Mouse (Mus musculus): ENCODE data around the gene Rgs2. TPM values are rescaled to one million over a fixed set of nuclear protein-coding genes. Genes with fewer than 3 reads are reported as not detected.
A peak's percentile ranks its signal among the peaks of the same experiment; 100 is the strongest.

Rgs2 gene
- total RNA-seq (2017), result 428 and 439 TPM in 2 replicates

DNA sequence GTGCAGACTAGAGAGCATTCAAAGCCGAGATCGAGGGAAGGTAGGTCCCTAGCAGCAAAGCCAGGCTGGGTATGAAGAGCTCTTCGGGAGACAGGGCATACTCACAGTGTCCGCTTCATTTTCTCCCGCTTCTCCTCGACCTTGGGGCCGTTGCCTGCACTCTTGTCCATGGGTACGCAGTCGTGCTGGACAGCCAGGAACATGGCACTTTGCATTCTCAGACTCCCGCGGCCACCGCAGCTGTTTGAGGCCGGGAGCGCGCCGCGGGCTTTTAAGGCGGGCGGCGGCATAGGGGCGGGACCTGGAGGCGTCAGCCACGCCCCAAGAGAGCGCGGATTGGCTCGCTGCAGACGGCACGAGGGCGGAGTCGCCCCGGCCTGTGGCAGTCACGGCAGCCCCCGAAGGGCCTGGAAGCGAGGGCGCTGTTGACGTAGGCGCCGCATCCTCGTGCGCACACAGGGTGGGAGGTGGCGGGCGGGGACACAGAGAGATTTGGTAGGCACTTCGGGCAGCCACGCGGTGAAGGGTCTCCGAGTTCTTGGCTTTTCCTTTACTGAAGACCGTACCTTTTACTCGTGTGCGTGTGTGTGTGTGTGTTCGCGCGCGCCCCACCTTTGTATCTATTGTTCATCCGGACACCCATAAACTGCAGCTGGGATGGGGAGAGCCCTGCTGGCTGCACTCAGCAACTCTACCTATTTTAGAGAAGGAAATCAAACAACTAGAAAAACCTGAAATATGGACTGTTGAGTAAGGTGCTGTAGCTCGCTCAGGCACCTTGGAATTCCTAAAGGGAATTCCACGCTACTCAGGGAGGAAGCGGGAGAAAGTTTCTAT lies at the start of gene Rgs2:
TSS of gene Rgs2 (minus strand) at position 258 of the 837 bp plus-strand sequence.
- peak; percentile 63 for ATAC-seq (ENCODE audit: extremely low read depth, insufficient number of reproducible peaks, low FRiP score, poor library complexity, severe bottlenecking)

DNA sequence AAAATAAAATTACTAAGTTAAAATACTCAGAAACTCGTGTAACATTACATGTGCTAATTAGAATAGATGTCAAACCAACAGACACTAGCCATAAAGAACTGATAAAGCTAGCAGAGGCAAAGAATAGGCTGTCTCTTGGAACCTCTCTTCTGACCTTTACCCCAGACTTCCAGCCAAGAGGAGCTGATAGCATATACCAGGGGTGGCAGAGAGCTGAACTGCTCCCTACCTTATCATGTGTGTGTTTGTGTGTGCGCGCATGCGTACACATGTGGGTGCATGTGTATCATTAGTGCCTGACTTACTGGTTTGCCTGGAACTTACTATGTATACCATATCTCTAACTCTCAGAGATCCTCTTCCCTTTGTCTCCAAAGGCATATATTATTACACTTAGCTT lies 49.4 kb upstream of the Rgs2 start:
- no peak for ATAC-seq (ENCODE audit: extremely low read depth, insufficient number of reproducible peaks, low FRiP score, poor library complexity, severe bottlenecking)

DNA sequence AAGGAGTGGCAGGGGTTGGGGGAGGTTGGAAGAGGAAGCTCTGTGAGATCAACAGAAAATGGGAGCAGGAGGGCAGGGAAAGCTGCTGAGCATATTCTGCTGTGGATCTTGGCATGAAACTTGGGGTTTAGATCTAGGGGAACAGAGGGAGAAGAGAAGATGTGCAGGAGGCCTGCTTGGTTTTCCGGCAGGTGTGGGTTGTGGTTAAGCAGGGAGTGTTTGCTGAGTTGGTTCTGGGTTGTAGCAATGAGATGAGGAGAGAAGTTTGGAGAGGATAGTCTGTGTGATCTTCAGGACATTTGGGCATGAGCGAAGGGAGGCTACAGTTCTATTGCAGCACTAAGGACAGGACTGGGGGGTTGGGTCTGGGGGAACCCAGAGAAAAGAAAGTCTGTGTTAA lies 37.9 kb upstream of the Rgs2 start:
- no peak for ATAC-seq (ENCODE audit: extremely low read depth, insufficient number of reproducible peaks, low FRiP score, poor library complexity, severe bottlenecking)

DNA sequence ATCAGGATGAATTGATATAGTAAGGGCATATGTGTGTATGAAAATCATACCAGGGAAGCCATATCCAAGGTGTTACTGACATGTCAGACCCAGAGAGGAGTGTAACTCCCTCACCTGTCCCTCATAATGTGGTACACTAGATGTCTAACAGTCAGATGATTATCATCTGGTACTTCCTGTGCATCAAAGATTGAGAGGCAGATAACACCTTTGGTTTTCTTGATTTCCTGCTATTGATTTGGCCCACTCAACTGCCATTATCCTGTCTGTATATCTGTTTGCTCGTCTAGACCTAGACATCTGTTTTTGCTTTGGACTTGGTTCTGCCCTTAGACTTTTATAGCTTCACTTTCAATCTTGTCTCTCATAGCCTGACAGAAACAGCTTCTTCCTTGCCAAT lies 29.5 kb upstream of the Rgs2 start:
- no peak for ATAC-seq (ENCODE audit: extremely low read depth, insufficient number of reproducible peaks, low FRiP score, poor library complexity, severe bottlenecking)

DNA sequence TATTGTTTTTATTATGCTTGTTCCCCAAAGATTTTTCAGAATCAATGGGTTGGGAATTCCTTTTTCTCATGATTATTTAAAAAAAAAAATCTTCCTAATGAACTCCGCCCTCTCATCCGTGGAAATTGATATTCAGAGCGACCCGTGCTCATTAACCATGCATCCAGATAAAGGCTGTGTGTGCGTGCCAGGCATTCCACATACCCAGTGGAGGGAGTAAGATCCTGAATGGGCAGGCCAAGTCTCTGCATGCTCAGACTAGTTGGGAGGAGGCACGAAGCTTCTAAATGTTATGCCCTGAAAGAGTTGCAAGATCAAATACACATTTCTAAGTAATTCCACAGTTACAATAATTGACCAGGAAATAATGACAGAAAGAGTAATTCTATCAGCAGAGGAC lies 26.5 kb upstream of the Rgs2 start:
- no peak for ATAC-seq (ENCODE audit: extremely low read depth, insufficient number of reproducible peaks, low FRiP score, poor library complexity, severe bottlenecking)

DNA sequence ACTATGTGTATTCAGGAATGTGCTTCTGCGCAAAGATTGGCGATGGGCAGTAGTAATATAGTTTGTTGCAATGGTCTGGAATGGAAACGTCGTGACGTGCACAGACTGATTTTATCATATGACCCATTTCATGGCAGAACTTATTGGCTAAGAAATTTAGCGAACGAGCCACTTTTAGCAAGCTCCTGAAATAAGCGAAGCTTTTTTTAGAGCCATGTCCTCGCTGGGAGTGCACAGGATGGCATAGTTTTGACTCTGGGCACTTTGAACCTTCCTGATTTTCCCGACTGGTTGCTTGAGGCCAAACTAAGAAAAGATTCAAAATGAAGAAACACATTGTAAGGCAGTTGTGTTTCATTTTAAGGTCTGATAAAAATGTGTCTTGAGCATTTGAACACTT lies 25.7 kb upstream of the Rgs2 start:
- no peak for ATAC-seq (ENCODE audit: extremely low read depth, insufficient number of reproducible peaks, low FRiP score, poor library complexity, severe bottlenecking)

DNA sequence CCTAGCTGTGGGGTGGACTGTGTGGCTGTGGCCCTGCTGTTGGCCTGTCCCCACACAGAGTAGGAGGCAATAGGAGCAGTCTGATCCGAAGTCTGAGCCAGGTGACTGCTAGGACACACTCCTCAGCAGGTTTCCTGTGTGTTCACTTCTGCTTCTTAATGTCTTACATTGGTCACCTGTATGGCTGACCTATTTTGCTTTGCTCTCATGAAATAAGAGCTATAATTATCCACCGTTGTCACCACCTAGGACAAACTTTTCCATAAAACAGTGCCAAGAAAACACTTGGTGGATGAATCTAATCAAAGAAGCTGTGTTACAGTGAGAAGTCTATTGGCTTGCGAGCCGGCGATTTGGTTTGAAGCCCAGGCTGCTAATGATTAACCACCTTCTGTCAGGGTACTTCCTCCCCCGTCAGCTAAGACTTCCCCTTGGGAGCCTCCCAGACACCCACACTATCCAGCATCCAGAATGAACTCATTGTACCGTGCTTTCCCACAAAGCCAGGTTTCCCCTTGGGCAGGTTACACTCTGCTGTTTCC lies 14.5 kb upstream of the Rgs2 start:
- ATAC-seq (ENCODE audit: extremely low read depth, insufficient number of reproducible peaks, low FRiP score, poor library complexity, severe bottlenecking), result no peak

DNA sequence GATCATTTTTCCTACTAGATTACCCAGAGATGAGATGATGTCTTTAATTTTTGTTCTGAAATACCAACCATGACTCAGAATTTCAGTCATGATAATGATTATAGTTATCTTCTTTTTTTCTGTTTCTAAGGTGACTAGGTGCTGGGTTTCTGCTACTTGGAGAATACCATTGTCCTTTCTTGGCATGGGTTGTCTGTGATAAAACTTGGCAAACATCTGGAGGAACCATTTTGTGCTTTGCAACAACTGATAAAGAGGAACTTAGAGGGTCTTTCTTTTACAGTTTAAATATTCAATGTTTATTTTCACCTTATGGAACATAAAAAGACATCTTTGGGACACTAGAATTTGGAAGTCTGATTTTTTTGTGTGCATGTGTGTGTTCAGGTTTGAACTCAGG lies 10.0 kb upstream of the Rgs2 start:
- ATAC-seq (ENCODE audit: extremely low read depth, insufficient number of reproducible peaks, low FRiP score, poor library complexity, severe bottlenecking), result no peak

DNA sequence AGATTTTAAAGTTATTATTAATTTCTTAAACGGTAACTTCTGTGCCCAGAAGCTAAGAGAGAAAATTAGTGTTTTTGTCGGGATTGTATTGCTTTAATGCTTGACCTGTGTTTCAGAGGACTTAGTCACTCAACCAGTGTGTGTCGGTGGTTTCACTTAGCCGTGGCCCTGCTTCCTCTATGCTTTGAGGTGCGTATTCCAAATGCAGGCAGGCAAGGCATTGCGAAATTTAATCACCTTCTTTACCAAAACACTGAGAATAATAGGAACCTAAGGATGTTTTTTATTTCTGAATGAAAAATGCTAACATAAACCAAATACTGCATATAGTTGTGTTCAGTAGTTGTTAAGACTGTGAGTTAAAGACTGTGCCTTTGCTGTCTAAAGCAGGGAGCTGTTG lies 3.4 kb upstream of the Rgs2 start:
- peak; percentile 15; the same call in 1 of the 2 replicates for ATAC-seq (ENCODE audit: extremely low read depth, insufficient number of reproducible peaks, low FRiP score, poor library complexity, severe bottlenecking)

DNA sequence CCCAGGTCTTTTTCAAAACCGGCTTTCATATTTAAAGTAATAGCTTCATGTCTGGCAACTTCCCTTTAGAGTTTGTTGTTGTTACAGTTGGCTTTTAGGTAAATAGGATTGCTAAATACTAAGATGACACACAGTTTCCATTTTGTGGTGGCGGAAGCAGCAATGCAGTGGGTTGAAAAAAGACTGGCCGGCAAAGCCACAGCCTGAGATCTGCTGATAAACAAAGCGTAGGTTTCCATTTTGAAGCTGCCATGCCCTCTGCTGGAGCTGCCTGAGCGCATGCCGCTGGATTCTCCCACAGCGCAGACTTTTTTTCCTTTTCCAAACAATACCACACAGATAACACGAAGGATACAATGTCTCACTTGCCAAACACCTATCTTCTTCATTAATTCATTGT lies 2.6 kb upstream of the Rgs2 start:
- peak; percentile 62 for ATAC-seq (ENCODE audit: extremely low read depth, insufficient number of reproducible peaks, low FRiP score, poor library complexity, severe bottlenecking)

DNA sequence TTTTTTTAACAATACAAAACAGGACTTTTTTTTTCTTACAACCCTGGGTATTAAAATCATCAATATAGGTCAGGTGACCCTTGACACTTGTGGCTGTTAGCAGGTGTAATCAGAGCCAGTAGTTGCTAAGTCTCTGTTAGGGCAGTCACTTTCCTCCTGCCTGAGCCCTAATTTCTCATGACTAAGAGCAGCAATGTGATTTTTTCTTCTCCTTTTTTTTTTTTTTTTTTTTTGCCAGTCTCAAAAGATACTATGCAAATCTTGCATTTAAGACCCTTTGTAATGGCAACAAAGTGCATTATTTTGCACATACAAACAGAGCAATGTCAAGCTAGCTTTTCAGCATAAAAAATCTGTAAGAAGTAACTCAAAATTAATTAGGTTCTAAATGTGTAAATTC lies 1.7 kb upstream of the Rgs2 start:
- ATAC-seq (ENCODE audit: extremely low read depth, insufficient number of reproducible peaks, low FRiP score, poor library complexity, severe bottlenecking), result no peak

DNA sequence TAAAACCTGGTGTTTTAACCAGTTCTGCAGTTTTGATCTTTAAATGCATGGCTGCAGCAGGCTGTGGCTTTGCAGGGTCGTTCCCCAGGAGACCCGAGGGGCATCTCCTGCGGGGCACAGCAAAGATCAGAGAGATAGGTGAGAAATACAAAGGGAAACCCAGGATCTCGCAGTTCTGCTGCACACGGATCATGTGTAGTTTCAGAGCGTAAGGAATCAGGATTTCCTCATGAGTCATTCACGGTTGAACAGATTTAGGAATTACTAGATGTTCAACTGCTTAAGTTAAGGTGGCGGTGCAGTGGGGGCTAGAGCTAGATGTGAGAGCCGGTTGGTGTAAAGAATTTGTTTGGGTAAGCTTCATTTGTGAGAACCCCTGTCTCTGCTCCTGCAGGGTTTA lies 780 bp upstream of the Rgs2 start:
- ATAC-seq (ENCODE audit: extremely low read depth, insufficient number of reproducible peaks, low FRiP score, poor library complexity, severe bottlenecking), result no peak

DNA sequence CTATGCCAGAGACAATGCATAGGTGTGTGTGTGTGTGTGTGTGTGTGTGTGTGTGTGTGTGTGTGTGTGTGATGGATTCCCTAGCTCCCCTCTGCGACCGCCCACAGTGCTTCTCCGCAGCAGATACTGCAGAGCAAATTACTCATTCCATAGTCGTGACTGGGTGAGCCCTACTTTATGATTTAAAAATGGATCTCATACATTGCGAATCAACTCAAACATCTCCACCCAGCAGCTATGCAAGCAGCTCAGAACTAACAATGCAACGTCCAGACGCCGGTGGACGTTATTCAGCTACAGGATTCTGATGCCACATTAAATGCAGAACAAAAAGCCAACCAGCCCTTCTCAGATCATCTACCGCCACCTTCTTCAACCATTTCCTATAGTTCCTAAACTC lies 545 bp downstream of the Rgs2 start:
- no peak for ATAC-seq (ENCODE audit: extremely low read depth, insufficient number of reproducible peaks, low FRiP score, poor library complexity, severe bottlenecking)

DNA sequence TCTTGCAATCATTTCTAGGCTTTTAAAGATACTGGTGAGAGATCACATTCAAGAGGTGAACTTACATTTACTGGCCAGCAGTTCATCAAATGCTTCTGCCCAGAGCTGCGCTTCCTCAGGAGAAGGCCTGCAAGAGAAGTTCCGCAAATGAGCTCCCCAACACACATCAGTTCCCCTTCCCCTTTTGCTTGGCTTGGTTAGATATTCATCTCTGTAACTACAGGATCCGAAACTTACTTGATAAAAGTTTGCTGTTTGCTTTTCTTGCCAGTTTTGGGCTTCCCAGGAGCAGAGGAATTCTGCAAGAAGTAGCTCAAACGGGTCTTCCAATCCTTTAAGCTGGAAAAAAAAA lies 1.3 kb downstream of the Rgs2 start:
- ATAC-seq (ENCODE audit: extremely low read depth, insufficient number of reproducible peaks, low FRiP score, poor library complexity, severe bottlenecking), result peak; percentile 40

DNA sequence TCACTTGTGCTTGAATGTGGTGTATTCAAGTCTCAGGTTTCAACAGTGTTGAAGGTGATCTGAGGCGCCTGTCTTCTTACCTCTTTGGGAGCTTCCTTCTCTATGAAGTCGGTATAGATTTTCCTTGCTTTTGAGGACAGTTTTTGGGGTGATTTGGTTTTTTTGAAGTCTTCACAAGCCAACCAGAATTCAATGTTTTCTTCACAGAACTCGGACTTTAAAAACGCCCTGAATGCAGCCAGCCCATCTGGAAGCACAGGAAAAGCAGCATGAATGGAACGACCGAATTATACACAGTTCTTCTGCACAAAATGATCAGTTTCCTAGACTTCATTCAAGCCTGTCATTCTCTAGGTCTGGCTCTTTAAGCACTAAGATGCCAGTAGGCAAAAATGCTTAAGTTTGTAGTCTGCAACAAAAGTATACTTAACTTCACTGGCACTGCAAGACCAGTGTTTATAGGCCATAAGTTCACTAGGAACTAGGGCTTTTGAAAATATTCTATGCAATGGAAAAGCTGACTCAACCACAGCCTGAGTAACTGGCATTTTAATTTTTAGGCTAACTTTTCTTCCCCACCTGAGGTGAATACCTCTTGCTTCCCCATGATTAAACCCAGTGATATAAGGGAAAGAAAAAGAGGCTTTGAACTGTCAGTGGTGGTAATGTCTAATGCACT lies 1.8 kb downstream of the Rgs2 start:
- ATAC-seq (ENCODE audit: extremely low read depth, insufficient number of reproducible peaks, low FRiP score, poor library complexity, severe bottlenecking), result no peak

DNA sequence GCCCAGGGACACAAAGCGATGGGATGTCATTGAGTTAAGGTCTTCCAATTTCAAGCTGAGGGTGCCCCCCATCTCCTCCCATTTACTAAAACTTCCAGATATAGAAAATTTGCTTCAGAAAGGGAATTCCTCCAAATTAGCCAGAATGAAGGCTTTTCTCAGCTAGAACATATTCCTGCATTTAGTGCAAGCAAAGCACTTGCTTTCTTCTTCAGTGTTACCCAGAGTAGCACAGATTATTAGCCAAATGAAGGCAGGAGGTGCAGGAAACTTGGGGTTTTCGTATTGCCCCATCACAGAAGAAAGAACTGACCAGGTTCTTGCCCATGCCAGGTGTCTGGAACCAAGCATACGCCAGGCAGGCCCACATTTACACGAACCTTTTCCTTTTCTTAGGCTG lies 3.7 kb downstream of the Rgs2 start:
- ATAC-seq (ENCODE audit: extremely low read depth, insufficient number of reproducible peaks, low FRiP score, poor library complexity, severe bottlenecking), result no peak

DNA sequence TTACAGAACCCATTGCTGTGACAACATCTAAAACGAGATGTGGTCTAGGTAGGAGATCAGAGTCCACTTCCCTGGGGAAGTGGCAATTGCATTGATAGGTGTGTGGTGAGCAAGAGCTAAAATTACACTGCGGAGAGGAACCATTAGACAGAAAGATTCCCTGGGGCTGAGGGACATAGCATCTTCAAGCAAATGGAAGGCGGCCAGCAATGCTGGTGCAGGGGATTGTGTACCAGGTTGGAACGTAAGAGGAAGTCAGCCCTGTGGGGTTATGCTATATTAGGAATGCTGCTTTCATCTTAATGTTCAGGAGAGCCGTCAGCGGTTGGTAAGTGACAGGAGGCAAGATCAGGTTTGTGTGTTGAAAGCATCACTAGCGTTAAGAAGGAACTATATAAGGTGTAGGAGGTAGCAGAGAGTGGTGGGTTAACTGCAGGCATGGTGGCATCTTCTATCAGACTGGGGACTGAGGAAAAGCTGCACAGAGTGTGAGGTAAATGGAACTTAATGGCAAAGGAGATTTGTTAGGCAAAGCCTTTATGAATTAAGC lies 4.5 kb downstream of the Rgs2 start:
- ATAC-seq (ENCODE audit: extremely low read depth, insufficient number of reproducible peaks, low FRiP score, poor library complexity, severe bottlenecking), result peak; percentile 15; the same call in 1 of the 2 replicates

DNA sequence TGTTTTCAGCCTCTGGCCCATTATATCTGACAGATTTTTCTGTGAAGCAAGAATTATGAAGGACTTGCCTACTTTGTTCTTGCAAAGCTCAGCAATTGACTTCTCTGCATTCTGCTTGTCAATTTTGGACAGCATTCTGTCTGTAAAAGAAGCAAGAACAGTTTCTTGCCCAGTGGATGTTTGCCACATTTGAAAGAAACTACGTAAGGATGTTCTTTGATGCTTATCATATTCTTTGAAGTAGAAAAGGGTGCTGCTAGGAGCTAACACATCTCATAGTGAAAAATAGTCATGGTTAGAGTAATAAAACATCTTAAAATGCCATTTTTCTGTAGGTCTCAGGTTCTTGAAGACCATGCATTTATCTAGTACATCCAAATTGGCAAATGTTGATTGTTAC lies 10.9 kb downstream of the Rgs2 start:
- ATAC-seq (ENCODE audit: extremely low read depth, insufficient number of reproducible peaks, low FRiP score, poor library complexity, severe bottlenecking), result no peak

DNA sequence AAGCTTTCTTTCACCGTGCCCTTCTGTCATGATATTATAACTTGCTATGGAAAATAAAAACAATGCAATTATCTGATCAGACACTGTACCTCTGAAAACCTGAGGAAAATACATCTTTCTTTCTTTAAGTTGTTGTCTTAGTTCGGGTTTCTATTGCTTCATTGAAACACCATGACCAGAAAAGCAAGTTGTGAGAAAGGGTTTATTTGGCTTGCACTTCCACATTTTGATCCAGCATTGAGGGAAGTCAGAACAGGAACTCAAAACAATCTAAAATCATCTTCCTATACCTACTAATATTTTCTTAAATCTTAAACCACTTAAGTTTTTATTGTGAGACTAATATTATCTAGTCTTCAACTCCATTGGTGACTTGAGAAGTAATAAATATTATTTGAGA lies 11.4 kb downstream of the Rgs2 start:
- ATAC-seq (ENCODE audit: extremely low read depth, insufficient number of reproducible peaks, low FRiP score, poor library complexity, severe bottlenecking), result peak; percentile 57; the same call in 1 of the 2 replicates

DNA sequence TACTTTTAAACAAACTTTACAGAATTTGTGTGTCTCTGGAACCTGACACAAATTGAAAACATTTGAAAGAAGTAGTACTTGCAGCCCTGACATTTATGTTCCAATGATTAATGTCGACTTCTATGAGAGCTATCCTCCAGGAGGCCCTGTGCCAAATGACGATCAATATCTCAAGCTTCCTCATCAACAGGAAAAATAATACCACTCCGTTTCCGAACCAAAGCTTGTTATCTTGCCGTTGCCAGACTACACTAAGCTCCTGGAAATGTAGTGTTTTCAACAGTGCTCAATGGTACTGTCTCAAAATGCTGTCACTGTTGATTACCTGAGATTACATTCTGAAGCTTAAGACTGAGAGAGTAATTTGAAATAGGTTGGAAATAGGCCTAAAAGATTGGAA lies 13.7 kb downstream of the Rgs2 start:
- ATAC-seq (ENCODE audit: extremely low read depth, insufficient number of reproducible peaks, low FRiP score, poor library complexity, severe bottlenecking), result no peak
